Mouse (Mus musculus) testis, adult 2 months (tissue): ENCODE measurements around the gene Tbc1d8.

Source experiments
- CTCF ChIP-seq: fragments of 200-500 bp; IDR thresholded peaks from 2 replicates; pipeline ENCODE4 v1.5.1; 2012; ENCODE audit warnings: low read depth, mild to moderate bottlenecking, inconsistent platforms, low read length, moderate library complexity; ENCODE audit not compliant: control insufficient read depth, insufficient read depth, insufficient replicate concordance
- POLR2A ChIP-seq: fragments of 200-500 bp; IDR thresholded peaks from 2 replicates; pipeline ENCODE4 v1.6.1; 2012; ENCODE audit warnings: low read depth, mild to moderate bottlenecking, inconsistent platforms, low read length, moderate library complexity; ENCODE audit not compliant: control insufficient read depth

GRCm38 (mm10) chr1:39512183-39512582 is 33.6 kb upstream of the Tbc1d8 start:
- no peak for TF ChIP-seq CTCF
- TF ChIP-seq POLR2A = no peak
